In the genomic region with DNA sequence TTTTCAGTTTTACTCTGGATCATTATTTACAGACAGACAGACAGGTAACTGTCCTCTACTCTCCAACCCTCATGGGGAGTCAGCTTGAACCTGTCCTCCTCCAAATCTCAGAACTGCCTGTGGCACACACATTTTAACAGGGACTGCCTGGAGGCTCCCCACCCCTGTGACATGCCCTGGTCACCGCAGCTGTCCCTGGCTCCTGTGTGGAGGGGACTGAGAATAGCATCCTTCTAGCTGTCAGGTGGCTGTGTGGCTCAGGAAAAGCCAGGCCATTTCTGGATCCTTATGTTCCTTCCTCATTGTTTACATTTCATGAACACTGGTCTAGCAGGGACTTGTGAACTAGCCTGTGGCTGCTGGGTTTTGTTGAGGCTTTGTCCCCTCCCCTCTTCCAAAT, we compare ENCODE assay signal across 43 mouse cellular contexts. TPM values are rescaled to one million over a fixed set of nuclear protein-coding genes. Genes with fewer than 3 reads are reported as not detected.
"Had no signal": no experiment of that assay in that cellular context is flagged by ENCODE, and none has a peak within 500 bp of the region (broad histone marks: within the 10 kb centered on the region; RNA-seq: fewer than 3 reads in every experiment).

No protein-coding gene starts in this region.

- H3K27me3 ChIP-seq: limb, embryonic 13.5 days; limb, embryonic 15.5 days; liver, embryonic 12.5 days; liver, embryonic 13.5 days; liver, embryonic 15.5 days; lung, embryonic 15.5 days; midbrain, embryonic 12.5 days; midbrain, embryonic 13.5 days; midbrain, embryonic 15.5 days; neural tube, embryonic 12.5 days; neural tube, embryonic 13.5 days had no signal

- DNase-seq: left cerebral cortex, postnatal 4 days; liver; liver, embryonic 13.5 days; liver, postnatal 0 days; lung, adult 18-20 months; lung, adult 2 months; lung, embryonic 14.5 days; lung, postnatal 10 days; lung, postnatal 36 days; lung, postnatal 4 days; midbrain, embryonic 14.5 days had no signal

- H3K4me2 ChIP-seq: limb, embryonic 13.5 days; limb, embryonic 15.5 days; liver, embryonic 11.5 days; liver, embryonic 12.5 days; liver, embryonic 13.5 days; liver, embryonic 15.5 days; lung, embryonic 14.5 days; lung, embryonic 15.5 days; midbrain, embryonic 11.5 days; midbrain, embryonic 12.5 days; midbrain, embryonic 13.5 days; midbrain, embryonic 15.5 days; neural tube, embryonic 12.5 days; neural tube, embryonic 13.5 days had no signal

- H3K4me1 ChIP-seq: limb, embryonic 13.5 days; limb, embryonic 15.5 days; liver, embryonic 13.5 days; liver, embryonic 15.5 days; lung, embryonic 15.5 days; midbrain, embryonic 10.5 days; midbrain, embryonic 12.5 days; midbrain, embryonic 13.5 days; midbrain, embryonic 15.5 days; neural tube, embryonic 12.5 days; neural tube, embryonic 13.5 days had no signal

- H3K9me3 ChIP-seq: limb, embryonic 13.5 days; limb, embryonic 15.5 days; liver, embryonic 12.5 days; liver, embryonic 13.5 days; liver, embryonic 15.5 days; lung, embryonic 15.5 days; midbrain, embryonic 10.5 days; midbrain, embryonic 12.5 days; midbrain, embryonic 13.5 days; midbrain, embryonic 15.5 days; neural tube, embryonic 12.5 days; neural tube, embryonic 13.5 days had no signal

- H3K9ac ChIP-seq: limb, embryonic 13.5 days; limb, embryonic 15.5 days; liver, embryonic 12.5 days; liver, embryonic 13.5 days; liver, embryonic 14.5 days; liver, postnatal 0 days; lung, embryonic 14.5 days; lung, embryonic 15.5 days; midbrain, embryonic 12.5 days; midbrain, embryonic 13.5 days; midbrain, embryonic 15.5 days; neural tube, embryonic 12.5 days; neural tube, embryonic 13.5 days had no signal

- H3K27ac ChIP-seq: left cerebral cortex, adult 2 months; limb, embryonic 13.5 days; limb, embryonic 15.5 days; liver, embryonic 12.5 days; liver, embryonic 13.5 days; liver, embryonic 14.5 days; liver, embryonic 15.5 days; lung, embryonic 15.5 days; macrophage; midbrain, embryonic 10.5 days; midbrain, embryonic 12.5 days; midbrain, embryonic 13.5 days; midbrain, embryonic 15.5 days; neural tube, embryonic 12.5 days; neural tube, embryonic 13.5 days had no signal

- ATAC-seq: liver, embryonic 12.5 days; liver, postnatal 0 days; lung, postnatal 0 days; midbrain, embryonic 13.5 days; midbrain, embryonic 15.5 days; midbrain, embryonic 16.5 days had no signal

- H3K4me3 ChIP-seq: left cerebral cortex, adult 2 months; limb, embryonic 13.5 days; limb, embryonic 15.5 days; liver, embryonic 12.5 days; liver, embryonic 13.5 days; liver, embryonic 15.5 days; lung, embryonic 15.5 days; midbrain, embryonic 10.5 days; midbrain, embryonic 12.5 days; midbrain, embryonic 13.5 days; midbrain, embryonic 15.5 days; neural tube, embryonic 12.5 days; neural tube, embryonic 13.5 days had no signal

RNA-seq across cellular contexts. Expression of gene Tmed6, which starts 8.7 kb away (rescaled TPM):
- total RNA-seq: left cerebral cortex, adult 18-20 months; left cerebral cortex, adult 2 months; left cerebral cortex, adult 8-10 months; left cerebral cortex, postnatal 10 days; left cerebral cortex, postnatal 14 days; left cerebral cortex, postnatal 25 days; left cerebral cortex, postnatal 36 days; left cerebral cortex, postnatal 4 days; megakaryocyte progenitor cell, adult 5-6 weeks; megakaryocyte-erythroid progenitor cell, adult 5-6 weeks; midbrain, postnatal 0 days; monocyte, adult 5-6 weeks had no signal
- polyA plus RNA-seq: limb, embryonic 11.5 days; limb, embryonic 13.5 days; limb, embryonic 14.5 days; limb, embryonic 15.5 days; liver, adult 2 months; macrophage; midbrain, embryonic 10.5 days; midbrain, embryonic 11.5 days; midbrain, embryonic 12.5 days; midbrain, embryonic 13.5 days; midbrain, embryonic 14.5 days; midbrain, embryonic 15.5 days; midbrain, embryonic 16.5 days; midbrain, postnatal 0 days; neural tube, embryonic 11.5 days; neural tube, embryonic 12.5 days; neural tube, embryonic 13.5 days had no signal
